Mouse (Mus musculus) lung, embryonic 16.5 days (tissue): ENCODE measurements at regions not wholly inside any gene's neighbourhood (a gene's known extent, or its start where the extent isn't known, plus 50 kb on each side); places are given as distances from the start of the nearest gene placed in this dataset.

Experiments used
- ATAC-seq: fragments of 200-750 bp; cut with Nextera tagmentation; 2 replicates; pipeline ENCODE4 v1.8.0; 2017; ENCODE audit warnings: low read depth, mild to moderate bottlenecking, moderate library complexity
- H3K27ac ChIP-seq: fragments of 300-500 bp; sonication (generic); 2 replicates; pipeline ENCODE4 v1.5.1; 2014; ENCODE audit warnings: mild to moderate bottlenecking, control low read depth, low read length
- H3K27me3 ChIP-seq: fragments of 300-500 bp; sonication (generic); 2 replicates; pipeline ENCODE4 v1.6.1; 2014; ENCODE audit warnings: low read depth, low read length, mixed read lengths; ENCODE audit not compliant: control insufficient read depth, insufficient read depth
- H3K36me3 ChIP-seq: fragments of 300-500 bp; sonication (generic); 2 replicates; pipeline ENCODE4 v1.6.1; 2014; ENCODE audit warnings: low read length; ENCODE audit not compliant: control insufficient read depth, insufficient read depth
- H3K4me1 ChIP-seq: fragments of 300-500 bp; sonication (generic); replicated peaks from 2 replicates; pipeline ENCODE4 v1.6.1; 2014; ENCODE audit warnings: low read length, mixed read lengths; ENCODE audit not compliant: control insufficient read depth, insufficient read depth
- H3K4me2 ChIP-seq: fragments of 300-500 bp; sonication (generic); 2 replicates; pipeline ENCODE4 v1.6.1; 2014; ENCODE audit warnings: low read depth, low read length, control low read depth
- H3K4me3 ChIP-seq: fragments of 300-500 bp; sonication (generic); 2 replicates; pipeline ENCODE4 v1.5.1; 2014; ENCODE audit warnings: mild to moderate bottlenecking, low read length, control low read depth
- H3K9ac ChIP-seq: fragments of 300-500 bp; sonication (generic); 2 replicates; pipeline ENCODE4 v1.6.1; 2014; ENCODE audit warnings: low read length, control low read depth
- H3K9me3 ChIP-seq: fragments of 300-500 bp; sonication (generic); 2 replicates; pipeline ENCODE4 v1.6.1; 2016; ENCODE audit warnings: low read length; ENCODE audit not compliant: control insufficient read depth
- WGBS: fragments of 180-500 bp; shearing (Covaris S2); extraction: QIAGEN DNeasy Blood & Tissue Kit; methylation state at CpG from one replicate; pipeline ENCODE4 v1.1.7; 2014; 5-methylcytosine and 5-hydroxymethylcytosine counted together

DNA sequence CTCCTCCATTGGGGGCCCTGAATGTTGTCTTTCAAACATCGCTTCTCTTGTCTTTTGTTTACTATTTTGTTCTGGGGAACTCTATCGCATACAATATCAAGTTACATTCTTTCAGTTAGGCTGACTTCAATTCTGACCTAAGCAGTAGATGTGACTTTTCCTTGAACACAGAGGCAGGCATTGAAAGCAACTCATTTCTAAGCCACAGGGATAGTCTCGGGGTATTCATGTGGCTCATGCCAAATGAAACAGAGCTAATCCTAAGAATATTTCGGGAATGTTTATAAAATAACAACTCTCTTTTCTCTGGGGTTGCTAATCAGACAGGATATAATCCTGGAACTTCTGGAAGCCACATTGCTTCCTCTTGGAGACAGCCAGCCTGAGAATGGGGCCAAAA, 2821.0 kb downstream of the 9330182O14Rik start:
- 58% methylated on average over 4 of the region's 4 CpGs for WGBS
- H3K9ac ChIP-seq: no peak overlapping the region
- H3K27me3 ChIP-seq: no peaks in the 10 kb centered on the region
- no peak for ATAC-seq
- H3K36me3 ChIP-seq: no peaks in the 10 kb centered on the region
- no peaks in the 10 kb centered on the region for H3K9me3 ChIP-seq
- no peak overlapping the region for H3K4me2 ChIP-seq
- no peak overlapping the region for H3K4me3 ChIP-seq
- no peak overlapping the region for H3K27ac ChIP-seq
- no peaks in the 10 kb centered on the region for H3K4me1 ChIP-seq

DNA sequence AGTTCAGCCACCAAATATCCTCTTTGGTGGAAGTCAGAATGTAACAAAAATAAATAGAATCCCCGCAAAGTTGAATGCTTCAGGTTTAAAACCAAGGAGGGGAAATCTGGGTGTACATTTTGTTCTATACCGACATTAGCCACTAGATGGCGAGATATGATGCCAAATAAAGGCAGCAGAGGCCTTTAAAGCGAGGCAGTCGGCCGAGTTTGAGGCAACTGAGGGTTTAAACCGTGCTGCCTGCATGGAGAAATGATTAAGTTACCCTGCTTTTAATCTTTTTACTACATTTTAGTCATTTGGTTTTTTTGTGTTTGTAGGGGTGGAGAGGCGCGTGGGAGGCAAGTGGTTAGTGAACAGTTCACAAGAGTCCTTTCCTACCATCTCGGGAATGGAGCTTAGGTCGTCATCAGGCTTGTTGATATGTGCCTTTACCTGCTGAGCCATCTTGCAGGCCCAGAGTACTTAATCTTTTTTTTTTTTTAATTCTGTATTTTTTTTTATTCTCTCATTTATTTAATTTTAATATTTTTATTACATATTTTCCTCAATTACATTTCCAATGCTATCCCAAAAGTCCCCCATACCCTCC, 2828.7 kb downstream of the 9330182O14Rik start:
- H3K9me3 ChIP-seq: no peaks in the 10 kb centered on the region
- H3K4me3 ChIP-seq: no peak overlapping the region
- H3K9ac ChIP-seq: no peak overlapping the region
- H3K27me3 ChIP-seq: no peaks in the 10 kb centered on the region
- H3K36me3 ChIP-seq: no peaks in the 10 kb centered on the region
- H3K4me2 ChIP-seq: no peak overlapping the region
- H3K4me1 ChIP-seq: no peaks in the 10 kb centered on the region
- 13% methylated on average over 11 of the region's 11 CpGs for WGBS
- no peak for ATAC-seq
- H3K27ac ChIP-seq: no peak overlapping the region

DNA sequence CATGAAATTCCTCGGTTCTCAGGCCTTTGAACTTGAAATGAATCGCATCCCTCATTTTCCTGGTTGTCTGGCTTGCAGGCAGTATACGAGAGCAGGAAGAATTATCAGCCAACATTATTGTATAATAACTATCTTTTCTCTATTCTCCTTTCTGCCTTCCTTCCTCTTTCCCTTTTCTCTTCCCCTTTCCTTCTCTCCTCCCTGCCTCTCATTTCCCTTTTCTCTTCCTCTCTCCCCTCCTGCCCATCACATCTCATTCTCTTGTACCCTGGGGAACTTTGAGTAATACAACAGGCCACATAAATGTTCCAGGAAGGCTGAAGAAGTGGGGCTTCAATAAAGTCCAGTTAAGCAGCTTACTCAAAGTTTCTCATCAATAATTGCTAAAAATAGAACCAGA, 2831.1 kb downstream of the 9330182O14Rik start:
- no peak overlapping the region for H3K4me3 ChIP-seq
- no peaks in the 10 kb centered on the region for H3K9me3 ChIP-seq
- H3K9ac ChIP-seq: no peak overlapping the region
- WGBS: 52% methylated on average over 3 of the region's 3 CpGs
- H3K4me1 ChIP-seq: no peaks in the 10 kb centered on the region
- H3K27ac ChIP-seq: no peak overlapping the region
- no peaks in the 10 kb centered on the region for H3K27me3 ChIP-seq
- ATAC-seq: no peak
- no peaks in the 10 kb centered on the region for H3K36me3 ChIP-seq
- H3K4me2 ChIP-seq: no peak overlapping the region
